Mouse (Mus musculus) ES-E14 (cell line): ENCODE measurements around the gene Synrg.

Experiments used
- MAFK ChIP-seq: IDR thresholded peaks from 2 replicates; pipeline ENCODE4 v1.6.1; 2014; ENCODE audit warnings: mild to moderate bottlenecking, low read depth, low read length, inconsistent platforms; ENCODE audit not compliant: insufficient read depth
- ZC3H11A ChIP-seq: IDR thresholded peaks from 2 replicates; pipeline ENCODE4 v1.6.1; 2012; ENCODE audit warnings: low read depth, mild to moderate bottlenecking, inconsistent platforms, low read length, borderline replicate concordance
- ZNF384 ChIP-seq: IDR thresholded peaks from 2 replicates; pipeline ENCODE4 v1.6.1; 2012; ENCODE audit warnings: low read depth, low read length, inconsistent platforms

GRCm38 (mm10) chr11:84031971-84032370 is 67.7 kb downstream of the Synrg start:
- no peak for TF ChIP-seq MAFK
- peak; percentile 56; the same call in 1 of the 2 replicates for TF ChIP-seq ZNF384
- peak; percentile 59; the same call in 1 of the 2 replicates for TF ChIP-seq ZC3H11A
